Mouse (Mus musculus) heart, embryonic 11.5 days (tissue): ENCODE measurements at regions not wholly inside any gene's neighbourhood (a gene's known extent, or its start where the extent isn't known, plus 50 kb on each side); places are given as distances from the start of the nearest gene placed in this dataset.
A peak's percentile ranks its signal among the peaks of the same experiment; 100 is the strongest.

Experiments
- ATAC-seq: fragments of 200-750 bp; cut with Nextera tagmentation; replicated peaks from 2 replicates; pipeline ENCODE4 v1.8.0; 2017; ENCODE audit warnings: moderate library complexity; ENCODE audit not compliant: insufficient number of reproducible peaks, low FRiP score, low TSS enrichment
- H3K27ac ChIP-seq: fragments of 300-500 bp; sonication (generic); 2 replicates; pipeline ENCODE4 v1.5.1; 2014; ENCODE audit warnings: mild to moderate bottlenecking, low read depth, low read length
- H3K27me3 ChIP-seq: fragments of 300-500 bp; sonication (generic); 2 replicates; pipeline ENCODE4 v1.6.1; 2014; ENCODE audit warnings: mild to moderate bottlenecking, low read length, mixed read lengths; ENCODE audit not compliant: control insufficient read depth, insufficient read depth
- H3K36me3 ChIP-seq: fragments of 300-500 bp; sonication (generic); 2 replicates; pipeline ENCODE4 v1.6.1; 2014; ENCODE audit warnings: mild to moderate bottlenecking, low read length, moderate library complexity, mixed read lengths; ENCODE audit not compliant: control insufficient read depth, insufficient read depth
- H3K4me1 ChIP-seq: fragments of 300-500 bp; sonication (generic); 2 replicates; pipeline ENCODE4 v1.6.1; 2014; ENCODE audit warnings: low read length; ENCODE audit not compliant: control insufficient read depth, insufficient read depth
- H3K4me2 ChIP-seq: fragments of 300-500 bp; sonication (generic); 2 replicates; pipeline ENCODE4 v1.6.1; 2014; ENCODE audit warnings: mild to moderate bottlenecking, moderate library complexity
- H3K4me3 ChIP-seq: fragments of 300-500 bp; sonication (generic); 2 replicates; pipeline ENCODE4 v1.5.1; 2014; ENCODE audit warnings: low read depth, low read length
- H3K9ac ChIP-seq: fragments of 300-500 bp; sonication (generic); 2 replicates; pipeline ENCODE4 v1.6.1; 2014; ENCODE audit warnings: mild to moderate bottlenecking, low read depth, low read length, moderate library complexity
- H3K9me3 ChIP-seq: fragments of 300-500 bp; sonication (generic); replicated peaks from 2 replicates; pipeline ENCODE4 v1.6.1; 2016; ENCODE audit warnings: low read length; ENCODE audit not compliant: control insufficient read depth
- WGBS: fragments of 180-500 bp; shearing (Covaris S2); extraction: QIAGEN DNeasy Blood & Tissue Kit; methylation state at CpG from one replicate; pipeline ENCODE4 v1.1.7; 2014; ENCODE audit not compliant: insufficient replicate concordance; 5-methylcytosine and 5-hydroxymethylcytosine counted together

GRCm38 (mm10) chr9:118389481-118390334 lies 88.3 kb upstream of the Eomes start:
- Histone ChIP-seq H3K27ac (no peak overlapping the region), H3K9me3 (no peaks in the 10 kb centered on the region), H3K27me3 (0 out of 2 replicates have a peak, but pooled peaks cover 2% of the 10 kb centered on the region), H3K9ac (peak overlapping the region; percentile 34; the same call in 1 of the 2 replicates), H3K4me3 (peak overlapping the region; percentile 42), H3K4me2 (peak overlapping the region; percentile 69), H3K36me3 (no peaks in the 10 kb centered on the region), H3K4me1 (no peaks in the 10 kb centered on the region)
- no peak for ATAC-seq
- WGBS = 4% methylated on average over 27 of the region's 27 CpGs

GRCm38 (mm10) chr9:118390679-118391078 lies 87.3 kb upstream of the Eomes start:
- no peak for ATAC-seq

GRCm38 (mm10) chr9:118391715-118392114 lies 86.3 kb upstream of the Eomes start:
- Histone ChIP-seq H3K27me3 (0 out of 2 replicates have a peak, but pooled peaks cover 2% of the 10 kb centered on the region), H3K36me3 (no peaks in the 10 kb centered on the region), H3K4me1 (no peaks in the 10 kb centered on the region), H3K27ac (no peak overlapping the region), H3K9me3 (no peaks in the 10 kb centered on the region), H3K4me2 (no peak overlapping the region), H3K9ac (no peak overlapping the region), H3K4me3 (no peak overlapping the region)
- no peak for ATAC-seq
- 65% methylated on average over 7 of the region's 7 CpGs for WGBS

More at GRCm38 (mm10) chr9:118390679-118391078, 87.3 kb upstream of the Eomes start:
- H3K27me3 ChIP-seq = 0 out of 2 replicates have a peak, but pooled peaks cover 2% of the 10 kb centered on the region
- no peaks in the 10 kb centered on the region for H3K9me3 ChIP-seq
- H3K9ac ChIP-seq = no peak overlapping the region
- H3K4me3 ChIP-seq = no peak overlapping the region
- no peak overlapping the region for H3K4me2 ChIP-seq
- H3K36me3 ChIP-seq = no peaks in the 10 kb centered on the region
- H3K4me1 ChIP-seq = no peaks in the 10 kb centered on the region
- no peak overlapping the region for H3K27ac ChIP-seq
- 44% methylated on average over 3 of the region's 3 CpGs for WGBS

GRCm38 (mm10) chr9:118392796-118393195 lies 85.2 kb upstream of the Eomes start:
- no peaks in the 10 kb centered on the region for H3K36me3 ChIP-seq
- no peaks in the 10 kb centered on the region for H3K4me1 ChIP-seq
- H3K4me3 ChIP-seq = no peak overlapping the region
- H3K9ac ChIP-seq = no peak overlapping the region
- WGBS = 77% methylated on average over 1 of the region's 1 CpGs
- H3K4me2 ChIP-seq = no peak overlapping the region
- 0 out of 2 replicates have a peak, but pooled peaks cover 2% of the 10 kb centered on the region for H3K27me3 ChIP-seq
- H3K9me3 ChIP-seq = no peaks in the 10 kb centered on the region
- no peak overlapping the region for H3K27ac ChIP-seq
- ATAC-seq = no peak

GRCm38 (mm10) chr9:118393567-118393966 lies 84.4 kb upstream of the Eomes start:
- Histone ChIP-seq H3K27me3 (no peaks in the 10 kb centered on the region), H3K4me1 (no peaks in the 10 kb centered on the region), H3K27ac (no peak overlapping the region), H3K9ac (no peak overlapping the region), H3K9me3 (no peaks in the 10 kb centered on the region), H3K4me3 (no peak overlapping the region), H3K36me3 (no peaks in the 10 kb centered on the region), H3K4me2 (no peak overlapping the region)
- WGBS = 45% methylated on average over 4 of the region's 4 CpGs
- no peak for ATAC-seq

GRCm38 (mm10) chr9:118396425-118397053 lies 81.5 kb upstream of the Eomes start:
- Histone ChIP-seq H3K9me3 (no peaks in the 10 kb centered on the region), H3K9ac (no peak overlapping the region), H3K4me3 (no peak overlapping the region), H3K27me3 (no peaks in the 10 kb centered on the region), H3K4me1 (no peaks in the 10 kb centered on the region), H3K36me3 (no peaks in the 10 kb centered on the region), H3K27ac (no peak overlapping the region), H3K4me2 (no peak overlapping the region)
- no peak for ATAC-seq
- 68% methylated on average over 2 of the region's 2 CpGs for WGBS

GRCm38 (mm10) chr9:118400520-118400919 lies 77.5 kb upstream of the Eomes start:
- H3K4me1 ChIP-seq = no peaks in the 10 kb centered on the region
- H3K27ac ChIP-seq = no peak overlapping the region
- no peak overlapping the region for H3K4me2 ChIP-seq
- H3K4me3 ChIP-seq = no peak overlapping the region
- no peaks in the 10 kb centered on the region for H3K27me3 ChIP-seq
- no peak overlapping the region for H3K9ac ChIP-seq
- no peak for ATAC-seq
- H3K9me3 ChIP-seq = no peaks in the 10 kb centered on the region; the same call in 1 of the 2 replicates
- H3K36me3 ChIP-seq = no peaks in the 10 kb centered on the region
- 59% methylated on average over 3 of the region's 3 CpGs for WGBS

- no peak overlapping the region for H3K4me2 ChIP-seq
- no peaks in the 10 kb centered on the region for H3K4me1 ChIP-seq
- H3K4me3 ChIP-seq = no peak overlapping the region
- no peaks in the 10 kb centered on the region; the same call in 1 of the 2 replicates for H3K9me3 ChIP-seq
- no peak overlapping the region for H3K9ac ChIP-seq
- H3K27ac ChIP-seq = no peak overlapping the region
- no peaks in the 10 kb centered on the region for H3K36me3 ChIP-seq
- ATAC-seq = no peak; the same call in 1 of the 2 replicates
- no peaks in the 10 kb centered on the region for H3K27me3 ChIP-seq
Measured at GRCm38 (mm10) chr9:118401170-118401569, 76.8 kb upstream of the Eomes start.
